Mouse (Mus musculus) neural tube, embryonic 10.5 days (tissue): ENCODE measurements around the gene Snrpc.
"Not testable (repeated sequence)": the region's sequence is repeated elsewhere in the genome, so short reads cannot be mapped to it uniquely, and the experiment has no call there.

ENCODE experiments used
- DNase-seq: peaks from one replicate; pipeline ENCODE4 v3.0.0-alpha.2; 2017; ENCODE audit warnings: low spot score; ENCODE audit errors: extremely low spot score

Snrpc gene

DNA sequence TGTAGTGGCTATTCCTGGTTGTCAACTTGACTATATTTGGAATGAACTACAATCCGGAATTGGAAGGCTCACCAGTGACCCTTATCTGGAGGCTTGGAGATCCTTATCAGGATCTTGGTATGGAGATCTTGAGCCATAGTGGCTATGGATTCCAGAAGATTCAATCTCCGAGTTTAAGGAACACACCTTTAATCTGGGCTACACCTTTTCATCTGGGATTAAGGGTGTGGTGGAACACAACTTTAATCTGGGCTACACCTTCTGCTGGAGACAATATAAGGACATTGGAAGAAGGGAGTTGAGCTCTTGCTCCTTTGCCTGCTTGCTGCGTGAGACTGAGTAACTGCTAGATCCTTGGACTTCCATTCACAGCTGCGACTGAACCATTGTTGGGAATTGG, at the start of gene Snrpc:
TSS of gene Snrpc (plus strand) at position 301 of the 400 bp plus-strand sequence.
- not testable (repeated sequence) for DNase-seq

DNA sequence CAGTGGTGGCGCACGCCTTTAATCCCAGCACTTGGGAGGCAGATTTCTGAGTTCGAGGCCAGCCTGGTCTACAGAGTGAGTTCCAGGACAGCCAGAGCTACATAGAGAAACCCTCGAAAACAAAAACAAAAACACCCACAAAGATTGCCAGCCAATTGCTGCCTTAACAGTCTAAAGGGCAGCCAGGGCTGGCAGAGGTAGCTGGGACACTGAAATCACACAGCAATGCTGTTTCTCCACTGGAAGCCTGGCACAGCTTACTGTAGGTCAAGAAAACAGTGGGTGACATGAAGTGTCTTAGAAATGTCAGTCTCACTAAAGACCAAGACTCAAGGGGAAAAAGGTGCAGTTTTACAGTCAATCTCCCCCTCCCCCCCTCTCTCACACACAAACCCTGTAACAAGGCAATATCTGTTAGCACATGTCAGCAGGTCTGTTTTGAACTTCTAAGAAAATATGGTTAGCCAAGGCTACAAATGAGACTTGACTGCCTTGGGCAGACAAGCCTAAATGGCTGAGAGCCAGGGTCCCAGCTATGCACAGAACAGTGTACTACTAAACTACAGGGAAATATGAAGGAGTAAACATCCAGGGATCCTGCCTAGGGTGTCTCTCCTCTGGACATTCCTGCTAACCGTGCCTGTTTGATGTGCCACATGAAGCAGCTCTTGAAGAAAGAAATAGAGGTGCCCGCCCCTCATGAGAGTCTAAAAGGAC, 49.3 kb upstream of the Snrpc start:
- DNase-seq = no peak

- DNase-seq = no peak
Measured at GRCm38 (mm10) chr17:27790015-27790414, 47.9 kb upstream of the Snrpc start.

GRCm38 (mm10) chr17:27790976-27791375, 47.0 kb upstream of the Snrpc start:
- no peak for DNase-seq

DNA sequence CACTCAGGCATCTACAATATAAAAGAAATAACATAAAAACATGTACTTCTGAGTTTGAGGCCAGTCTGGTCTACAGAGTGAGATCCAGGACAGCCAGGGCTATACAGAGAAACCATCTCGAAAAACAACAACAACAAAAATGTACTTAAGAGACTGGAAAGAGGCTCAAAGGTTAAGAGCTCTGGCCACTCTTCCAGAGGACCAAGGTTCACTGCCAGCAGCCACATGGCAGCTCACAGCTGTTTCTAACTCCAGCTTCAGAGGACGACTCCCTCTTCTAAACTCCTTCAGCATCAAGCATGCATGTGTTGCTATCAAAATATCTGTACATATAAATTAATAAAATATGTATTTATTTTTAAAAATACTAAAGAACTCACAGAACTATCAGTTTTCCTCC, 46.4 kb upstream of the Snrpc start:
- DNase-seq = no peak

DNA sequence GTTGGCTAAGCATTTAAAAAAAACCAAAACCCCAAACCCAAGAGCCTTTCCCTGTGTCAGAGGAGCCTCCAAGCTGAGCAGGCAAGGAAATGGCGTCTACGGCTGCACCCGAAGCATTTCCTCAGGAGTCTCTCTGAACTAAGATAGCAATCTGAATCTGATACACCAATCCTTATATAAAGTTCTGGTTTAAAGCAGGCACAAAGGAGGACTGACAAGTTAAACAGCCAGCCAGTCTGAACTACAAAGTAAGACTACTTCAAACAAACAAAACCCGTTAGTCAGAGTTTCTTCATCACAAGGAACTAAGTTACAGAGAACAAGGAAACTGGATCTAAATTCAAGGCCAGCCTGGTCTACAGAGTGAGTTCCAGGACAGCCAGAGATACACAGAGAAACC, 45.4 kb upstream of the Snrpc start:
- no peak for DNase-seq

DNA sequence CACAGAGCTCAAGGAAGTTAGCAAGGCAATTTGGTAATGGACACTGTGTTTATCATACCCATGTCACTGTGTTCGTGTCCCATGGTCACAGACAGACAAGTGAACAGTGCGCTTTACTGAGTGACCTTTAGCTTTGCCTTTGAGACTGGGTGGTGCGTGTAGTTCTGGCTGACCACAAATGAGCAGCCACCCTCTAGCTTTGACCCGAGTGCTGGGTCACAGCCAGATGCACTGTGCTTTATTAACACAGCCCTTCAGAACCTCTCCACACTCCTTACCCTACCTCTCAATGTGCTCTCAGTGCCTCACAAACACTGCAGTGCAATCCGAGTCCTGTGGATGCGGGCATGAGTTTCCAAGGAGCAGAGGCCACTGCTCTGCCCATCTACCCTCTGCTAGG, 44.8 kb upstream of the Snrpc start:
- no peak for DNase-seq

GRCm38 (mm10) chr17:27796780-27797179, 41.2 kb upstream of the Snrpc start:
- DNase-seq = no peak

GRCm38 (mm10) chr17:27797341-27797872, 40.5 kb upstream of the Snrpc start:
- DNase-seq = peak; percentile 35

DNA sequence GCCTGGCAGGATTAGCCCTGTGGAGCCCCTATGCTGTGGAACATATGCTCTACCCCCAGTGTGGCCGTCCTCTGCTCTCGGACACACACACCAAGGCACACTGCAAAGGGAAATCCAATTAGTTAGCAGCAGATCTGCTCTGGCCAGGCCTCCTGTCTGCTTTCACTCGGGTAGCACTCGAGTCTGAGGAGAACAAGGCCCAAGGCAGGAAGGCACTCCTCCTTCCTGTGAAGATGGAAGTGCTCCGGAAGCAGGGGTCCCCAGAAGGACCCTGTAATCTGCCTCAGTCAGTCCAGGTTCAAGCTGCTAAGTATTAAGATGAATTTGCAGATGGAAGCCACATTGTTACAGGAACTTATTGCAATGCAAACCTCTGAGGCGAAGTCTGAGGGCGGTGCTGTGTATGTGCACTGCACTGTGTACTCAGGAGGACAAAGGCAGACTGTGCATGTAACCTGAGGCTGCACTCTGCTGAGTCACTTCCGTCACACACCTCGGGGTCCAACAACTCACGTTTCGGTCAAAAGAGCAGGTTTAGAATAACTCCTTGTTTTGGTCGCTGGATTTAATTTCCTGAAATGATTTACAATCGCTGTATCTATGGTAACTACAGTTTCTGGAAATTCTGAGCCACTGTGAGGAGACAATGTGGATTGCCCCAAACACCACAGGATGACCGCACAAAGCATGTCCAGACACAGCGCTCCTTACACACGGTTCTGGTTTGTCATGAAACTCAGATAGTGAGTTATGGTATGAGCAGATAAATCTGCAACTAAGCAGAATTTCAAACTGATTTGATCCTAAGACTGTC, 38.0 kb upstream of the Snrpc start:
- DNase-seq = peak; percentile 42

DNA sequence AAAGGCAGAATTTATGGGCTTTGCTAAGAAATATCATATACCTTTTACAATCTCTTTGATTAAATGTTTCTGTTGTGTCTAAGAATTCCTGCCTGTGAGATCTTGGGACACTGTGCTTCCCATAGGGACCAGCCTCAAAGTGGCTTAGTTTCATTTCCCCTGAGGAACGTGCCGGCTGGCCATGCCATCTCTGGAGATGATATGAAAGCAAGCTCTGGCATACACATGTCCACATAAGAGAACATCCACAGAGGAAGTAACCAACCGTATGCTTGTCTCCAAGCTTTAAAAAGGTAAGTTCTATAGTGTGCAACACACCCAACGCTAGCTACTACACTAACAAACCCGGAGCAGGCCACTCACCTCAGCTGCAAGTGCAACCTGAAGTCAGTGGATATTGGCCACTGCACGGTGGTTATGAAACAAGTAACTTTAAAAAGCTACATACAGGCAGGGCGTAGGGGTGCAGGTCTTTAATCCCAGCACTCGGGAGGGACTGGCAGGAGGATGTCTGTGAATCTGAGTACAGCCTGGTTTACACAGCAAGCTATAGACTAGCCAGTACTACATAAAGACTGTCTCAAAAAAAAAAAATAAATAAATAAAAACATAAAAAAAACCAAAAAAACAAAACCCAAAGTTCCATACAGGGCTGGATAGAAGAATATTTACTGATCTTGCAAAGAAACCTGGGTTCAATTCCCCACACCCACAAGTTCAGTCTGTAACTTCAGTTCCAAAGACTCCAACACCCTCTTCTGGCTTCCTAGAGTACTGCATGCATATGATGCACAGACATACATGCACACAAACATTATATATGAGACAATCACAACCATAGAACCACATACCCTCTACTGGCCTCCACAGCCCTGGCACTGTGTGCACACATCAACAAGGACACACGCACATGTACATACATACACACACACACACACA, 37.0 kb upstream of the Snrpc start:
- no peak for DNase-seq

DNA sequence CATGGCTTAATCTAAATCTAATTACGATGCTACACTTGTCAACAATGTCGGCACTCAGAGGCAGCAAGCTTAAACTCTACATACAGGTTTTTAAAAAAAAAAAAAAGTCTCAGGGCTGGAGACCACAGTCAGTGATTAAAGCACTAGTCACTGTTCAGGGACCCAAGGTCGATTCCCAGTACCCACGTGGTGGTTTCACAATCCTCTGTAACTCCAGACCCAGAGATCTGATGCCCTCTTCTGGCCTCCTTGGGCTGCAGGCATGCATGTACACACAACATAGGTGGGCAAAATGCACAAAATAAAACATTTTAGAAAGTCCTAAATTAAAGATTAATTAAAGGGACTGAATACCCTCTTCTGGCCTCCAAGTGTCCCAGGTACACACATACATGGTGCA, 34.2 kb upstream of the Snrpc start:
- no peak for DNase-seq

- DNase-seq = no peak
Measured at GRCm38 (mm10) chr17:27804156-27804690, 33.7 kb upstream of the Snrpc start.

GRCm38 (mm10) chr17:27804803-27805770, 32.9 kb upstream of the Snrpc start:
- no peak for DNase-seq

DNA sequence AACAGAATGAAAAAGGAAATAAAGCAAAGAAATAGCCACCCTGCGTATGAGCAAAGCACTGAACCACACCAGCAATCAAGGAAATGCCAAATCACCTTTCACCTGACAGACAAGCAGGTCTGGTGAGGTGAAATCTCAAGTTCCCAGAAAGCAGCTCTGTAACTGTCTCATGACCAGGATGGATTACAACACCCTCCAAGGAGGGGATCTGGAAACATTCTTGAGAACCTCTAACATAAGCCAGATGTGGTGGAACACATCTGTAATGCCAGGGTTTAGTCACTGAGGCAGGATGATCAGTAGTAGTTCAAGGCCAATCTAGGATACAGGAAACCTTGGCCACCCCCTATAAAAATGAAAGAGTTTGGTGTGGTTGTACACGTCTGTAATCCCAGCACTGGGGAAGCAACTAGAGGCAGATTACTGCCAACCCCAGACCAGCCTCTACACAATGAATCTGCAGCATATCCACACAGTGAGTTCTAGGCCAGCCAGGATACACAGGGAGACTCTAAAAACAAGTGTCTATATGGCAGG, 30.3 kb upstream of the Snrpc start:
- DNase-seq = no peak

DNA sequence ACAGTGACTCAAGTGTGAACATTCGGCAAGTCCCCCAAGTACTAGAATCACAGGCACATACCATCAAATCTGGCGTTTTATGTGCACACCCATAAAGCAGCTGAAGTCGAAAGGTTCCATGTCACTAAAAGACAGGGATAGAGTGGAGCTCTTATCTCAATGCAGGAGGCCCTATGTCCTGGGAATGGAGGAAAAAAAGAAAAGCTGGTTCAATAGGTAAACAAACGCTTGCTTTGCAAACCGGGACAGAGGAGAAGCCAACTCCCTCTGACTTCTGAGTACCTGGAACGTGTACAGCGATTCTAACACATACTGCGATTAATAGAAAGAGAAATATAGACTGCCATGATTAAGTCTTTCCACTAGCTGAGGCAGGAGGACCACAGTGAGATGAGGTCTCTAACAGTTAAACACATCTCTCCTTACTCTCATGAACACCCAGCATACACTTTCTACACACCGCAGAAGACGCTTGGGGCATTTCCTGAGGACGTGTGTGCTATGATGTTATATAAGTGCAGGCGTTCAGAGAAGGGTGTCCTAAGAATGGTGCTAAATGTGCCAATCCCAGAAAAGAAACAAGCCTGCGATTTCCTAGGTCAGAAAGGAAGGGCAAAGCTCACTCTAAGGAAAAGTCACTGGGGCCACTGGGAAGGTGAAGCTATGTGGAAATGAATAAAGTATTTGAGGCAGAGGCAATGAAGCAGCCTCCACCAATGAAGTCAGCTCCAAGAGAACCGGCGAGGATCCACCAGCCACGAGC, 27.2 kb upstream of the Snrpc start:
- DNase-seq = no peak

GRCm38 (mm10) chr17:27811980-27812379, 26.0 kb upstream of the Snrpc start:
- DNase-seq = no peak

DNA sequence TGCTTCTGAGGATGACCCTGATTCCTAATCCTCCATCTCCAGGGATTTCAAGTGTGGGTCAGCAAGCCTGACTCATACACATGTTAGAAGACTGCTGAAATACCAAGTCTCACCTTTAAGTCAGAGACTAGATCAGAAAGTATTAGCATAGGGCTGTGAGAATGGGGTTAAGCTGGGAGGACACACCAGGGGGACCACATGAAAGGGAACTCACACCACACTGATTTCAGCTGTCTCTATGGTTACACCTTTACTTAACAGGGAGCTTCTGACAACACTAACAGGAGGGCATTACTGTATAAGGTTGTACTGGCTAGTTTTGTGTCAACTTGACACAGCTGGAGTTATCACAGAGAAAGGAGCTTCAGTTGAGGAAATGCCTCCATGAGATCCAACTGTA, 23.3 kb upstream of the Snrpc start:
- no peak for DNase-seq

DNA sequence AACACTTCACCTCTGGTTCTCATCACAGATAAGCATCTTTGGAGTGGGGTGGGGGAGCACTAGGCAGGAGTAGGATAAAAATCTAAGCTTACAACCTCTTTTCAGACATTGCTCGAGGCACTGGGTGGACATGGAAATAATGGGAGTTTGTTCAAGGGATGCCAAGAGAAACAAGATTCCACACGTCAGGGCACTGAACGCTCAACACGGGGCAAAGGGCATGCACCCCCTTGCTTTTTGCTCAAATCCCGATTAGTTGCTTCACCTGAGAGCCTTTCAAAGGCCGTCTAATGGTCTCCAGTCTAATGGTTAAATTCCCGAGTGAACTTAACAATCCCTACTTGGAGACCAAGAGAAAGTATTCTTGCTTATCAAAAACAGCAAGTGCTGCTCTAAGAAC, 18.9 kb upstream of the Snrpc start:
- no peak for DNase-seq
